Mouse (Mus musculus) brain, embryonic 18.5 days (tissue): ENCODE results near the gene Ovol3.
A peak's percentile ranks its signal among the peaks of the same experiment; 100 is the strongest.
"Not testable (repeated sequence)": the region's sequence is repeated elsewhere in the genome, so short reads cannot be mapped to it uniquely, and the experiment has no call there.

ENCODE experiments used
- DNase-seq: peaks from one replicate; pipeline ENCODE4 v3.0.0-alpha.2; 2012; ENCODE audit warnings: low read depth, low spot score

Gene Ovol3

GRCm38 (mm10) chr7:30224206-30224605 lies 11.3 kb downstream of the Ovol3 start:
- DNase-seq = no peak

DNA sequence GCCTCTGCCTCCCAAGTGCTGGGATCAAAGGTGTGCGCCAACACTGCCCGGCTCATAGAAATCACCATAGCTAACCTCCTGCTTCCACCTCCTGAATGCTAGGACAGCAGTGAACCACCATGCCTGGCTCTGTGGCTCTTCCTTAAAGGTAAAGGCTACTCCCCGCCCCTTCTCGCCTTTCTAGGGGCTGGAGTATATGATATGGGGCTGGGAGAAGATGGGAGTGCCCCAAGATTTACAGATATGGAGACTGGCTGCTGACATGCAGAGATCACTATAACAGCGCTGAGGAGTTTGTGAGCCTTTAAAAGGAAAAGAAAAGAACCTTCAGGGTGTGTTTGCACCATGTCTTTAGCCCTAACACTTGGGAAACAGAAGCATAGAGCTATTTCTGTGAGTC lies 13.3 kb downstream of the Ovol3 start:
- no peak for DNase-seq

- DNase-seq = no peak
Measured at GRCm38 (mm10) chr7:30221433-30221832, 14.1 kb downstream of the Ovol3 start.

GRCm38 (mm10) chr7:30220008-30220356 lies 15.5 kb downstream of the Ovol3 start:
- no peak for DNase-seq

DNA sequence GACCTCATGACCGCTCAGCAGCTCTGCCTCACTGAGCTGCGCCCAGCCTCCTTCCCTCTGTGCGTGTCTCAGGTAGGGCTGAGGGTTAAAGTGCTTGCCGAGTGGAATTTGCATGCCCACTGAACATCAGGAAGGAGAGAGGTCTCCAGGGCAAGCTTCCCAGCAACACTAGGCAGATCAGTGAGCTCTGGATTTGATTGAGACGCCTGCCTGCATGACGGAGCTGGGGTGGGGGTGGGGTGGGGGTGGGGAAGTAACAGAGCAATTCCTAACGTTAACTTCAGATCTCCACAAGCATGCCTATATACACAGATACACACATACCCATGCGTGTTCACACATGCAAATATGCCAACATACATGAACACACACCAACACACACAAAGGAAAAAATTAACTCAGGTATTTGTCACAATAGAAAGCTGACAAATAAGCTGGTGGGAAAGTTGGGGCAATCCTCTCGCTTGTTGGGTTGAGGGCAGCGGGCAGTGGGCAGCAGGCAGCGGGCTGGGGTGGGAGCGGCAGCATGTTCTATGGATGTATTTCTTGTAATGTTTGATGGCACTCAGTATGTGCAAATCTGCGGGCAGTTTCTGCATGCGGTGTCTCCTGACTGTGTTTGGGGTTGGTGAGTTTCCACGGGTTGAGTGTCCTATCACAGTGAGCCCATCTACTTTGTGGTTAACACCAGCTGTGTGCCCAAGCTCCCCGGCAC lies 16.1 kb downstream of the Ovol3 start:
- no peak for DNase-seq

DNA sequence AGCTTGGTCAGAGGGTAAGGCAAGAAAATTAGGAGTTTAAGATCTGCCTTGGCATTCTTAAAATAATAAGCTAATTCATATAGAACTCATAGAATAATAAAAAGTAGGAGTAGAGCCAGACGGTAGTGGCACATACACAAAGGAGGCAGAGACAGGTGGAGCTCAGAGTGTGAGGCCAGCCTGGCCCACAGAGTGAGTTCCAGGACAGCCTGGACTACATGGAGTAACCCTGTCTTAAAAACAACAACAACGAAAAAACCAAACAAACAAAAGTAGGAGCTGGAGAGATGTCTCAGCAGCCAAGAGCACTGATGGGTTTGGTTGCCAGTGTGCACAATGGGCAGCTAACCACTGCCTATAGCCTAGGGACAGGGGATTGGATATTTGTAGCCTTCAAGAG lies 18.2 kb downstream of the Ovol3 start:
- DNase-seq = no peak

- DNase-seq = peak; percentile 82
Measured at GRCm38 (mm10) chr7:30216723-30217151, 18.8 kb downstream of the Ovol3 start.

DNA sequence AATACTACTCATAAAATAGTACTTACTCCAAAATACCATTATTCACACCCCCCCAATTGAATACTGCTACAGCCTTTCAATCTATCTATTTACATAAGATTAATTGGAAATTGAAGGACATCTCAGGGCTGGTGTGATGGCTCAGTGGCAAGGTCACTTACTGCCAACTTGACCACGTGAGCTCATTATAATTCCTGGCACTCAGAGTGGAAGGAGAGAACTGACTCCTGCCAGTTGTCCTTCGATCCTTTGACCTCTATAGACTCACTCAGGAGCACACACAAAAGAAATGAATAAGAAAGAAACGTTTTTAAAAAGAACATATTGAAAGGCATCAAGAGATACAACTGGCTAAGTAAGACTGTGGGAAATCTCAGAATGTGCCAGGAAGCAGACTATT lies 19.6 kb downstream of the Ovol3 start:
- no peak for DNase-seq

DNA sequence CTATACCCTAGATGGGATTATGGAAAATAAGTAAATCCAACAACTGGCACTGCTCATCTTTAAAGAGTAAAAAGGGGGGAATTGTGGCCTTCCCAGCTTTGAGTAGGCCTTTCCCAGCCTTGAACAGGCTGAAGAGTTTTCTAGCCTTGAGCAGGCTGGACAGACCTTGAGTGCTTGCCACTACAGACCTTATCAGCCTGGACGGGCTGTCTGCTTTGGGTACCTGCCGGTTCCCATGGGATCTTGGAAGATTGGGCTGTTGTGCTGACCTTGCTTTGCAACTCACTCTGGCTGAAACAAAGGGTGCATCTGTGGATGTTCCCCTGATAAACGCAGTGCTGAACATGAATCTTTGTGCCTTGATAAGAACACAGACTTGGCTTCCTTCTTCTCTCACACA lies 21.6 kb downstream of the Ovol3 start:
- no peak for DNase-seq

DNA sequence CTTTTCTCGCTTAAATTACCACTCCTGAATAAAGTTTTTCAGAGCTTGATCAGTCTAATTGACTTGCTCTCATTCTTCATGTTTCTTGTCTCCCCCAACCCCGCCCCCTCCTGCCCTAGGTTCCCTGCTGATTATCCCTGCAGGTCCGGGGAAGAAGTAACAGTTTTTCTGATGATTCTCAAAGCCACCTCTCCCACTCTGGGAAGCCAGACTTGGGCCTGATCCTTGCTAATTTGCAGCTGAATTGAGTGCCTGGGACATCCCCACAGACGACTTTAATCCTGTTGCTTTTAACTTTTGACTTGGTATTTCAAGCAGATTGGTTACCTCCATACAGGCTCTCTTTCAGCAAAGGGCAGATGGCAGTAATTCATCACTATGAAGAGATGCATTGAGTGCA lies 24.5 kb downstream of the Ovol3 start:
- DNase-seq = no peak

DNA sequence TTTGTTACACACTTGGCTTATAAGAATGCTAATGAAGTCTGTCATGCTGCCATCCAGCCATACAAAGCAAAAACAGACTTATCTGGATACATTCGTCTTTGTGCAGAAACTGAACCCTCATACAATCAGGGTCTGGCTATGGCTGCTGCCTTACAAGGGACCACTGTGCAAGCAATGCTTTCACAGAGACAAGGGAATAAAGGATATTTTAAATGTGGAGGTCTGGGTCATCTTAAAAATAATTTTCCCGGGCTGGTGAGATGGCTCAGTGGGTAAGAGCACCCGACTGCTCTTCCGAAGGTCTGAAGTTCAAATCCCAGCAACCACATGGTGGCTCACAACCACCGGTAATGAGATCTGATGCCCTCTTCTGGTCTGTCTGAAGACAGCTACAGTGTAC lies 29.2 kb downstream of the Ovol3 start:
- DNase-seq = not testable (repeated sequence)

GRCm38 (mm10) chr7:30205383-30205782 lies 30.1 kb downstream of the Ovol3 start:
- no peak for DNase-seq

- no peak for DNase-seq
Measured at GRCm38 (mm10) chr7:30204380-30204779, 31.1 kb downstream of the Ovol3 start.

- DNase-seq = no peak
Measured at GRCm38 (mm10) chr7:30202895-30203690, 32.4 kb downstream of the Ovol3 start.

DNA sequence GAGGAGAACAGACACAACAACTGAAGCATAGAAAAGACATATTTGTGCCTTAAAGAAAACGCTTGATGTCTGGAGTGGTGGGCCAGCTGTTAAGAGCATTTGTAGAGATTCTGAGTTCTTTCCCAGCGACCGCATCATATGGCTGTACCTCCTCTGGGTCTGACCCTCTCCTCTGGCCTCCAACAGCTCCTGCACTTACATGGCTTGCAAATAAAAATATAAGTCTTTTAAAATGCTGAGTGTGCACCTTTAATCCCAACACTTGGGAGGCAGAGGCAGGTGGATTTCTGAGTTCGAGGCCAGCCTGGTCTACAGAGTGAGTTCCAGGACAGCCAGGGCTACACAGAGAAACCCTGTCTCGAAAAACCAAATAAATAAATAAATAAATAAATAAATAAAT lies 34.9 kb downstream of the Ovol3 start:
- DNase-seq = not testable (repeated sequence)

DNA sequence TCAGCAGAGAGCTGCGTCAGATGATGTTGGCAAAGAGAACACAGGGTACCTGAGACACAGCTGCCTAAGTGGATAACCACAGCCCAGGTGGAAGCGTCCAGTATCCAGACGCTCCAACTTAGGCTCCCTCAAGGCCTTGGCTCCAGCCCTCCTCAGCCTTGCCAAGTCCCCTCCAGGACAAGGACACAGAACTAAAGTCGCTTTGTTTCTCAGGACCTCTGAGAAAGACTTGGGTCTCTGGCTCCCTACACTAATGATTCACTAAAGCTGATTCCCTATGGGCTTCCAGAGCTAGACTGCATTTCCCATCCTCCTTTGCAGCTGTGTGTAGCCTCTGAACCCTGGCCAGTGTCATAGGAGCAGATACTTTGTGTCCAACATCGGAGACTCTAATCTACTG lies 35.3 kb downstream of the Ovol3 start:
- no peak for DNase-seq

DNA sequence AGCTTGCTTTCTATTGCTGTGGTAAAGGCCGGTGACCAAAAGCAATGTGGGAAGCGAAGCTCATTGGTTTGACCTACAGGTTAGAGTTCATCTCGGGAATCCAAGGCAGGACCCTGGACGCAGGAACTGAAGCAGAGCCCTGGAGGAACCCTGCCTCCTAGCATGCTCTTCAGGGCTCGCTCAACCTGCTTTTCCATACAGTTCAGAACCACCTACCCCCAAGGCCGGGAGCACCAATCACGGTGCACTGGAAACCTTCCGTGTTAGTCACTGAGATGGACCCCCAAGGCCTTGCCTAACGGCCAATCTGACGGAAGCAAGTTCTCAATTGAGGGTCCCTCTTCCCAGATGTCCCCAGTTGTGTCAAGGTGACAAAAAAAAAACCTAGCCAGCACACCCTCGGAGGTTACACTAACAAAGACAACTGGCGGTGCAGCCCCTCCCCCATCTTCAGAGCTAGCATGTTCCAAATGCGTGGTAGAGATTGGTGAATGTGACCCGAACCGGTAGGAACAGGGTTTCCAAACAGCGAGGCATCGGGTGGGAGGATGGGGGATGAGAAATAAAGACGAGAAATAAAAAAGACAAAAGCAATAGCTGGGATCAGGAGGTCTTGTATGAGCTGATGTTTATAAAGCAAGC lies 35.9 kb downstream of the Ovol3 start:
- no peak for DNase-seq

- no peak for DNase-seq
Measured at GRCm38 (mm10) chr7:30198481-30198971, 37.0 kb downstream of the Ovol3 start, which contains the start of gene Capns1. Gene Capns1 (minus strand): TSS chr7:30198811.

DNA sequence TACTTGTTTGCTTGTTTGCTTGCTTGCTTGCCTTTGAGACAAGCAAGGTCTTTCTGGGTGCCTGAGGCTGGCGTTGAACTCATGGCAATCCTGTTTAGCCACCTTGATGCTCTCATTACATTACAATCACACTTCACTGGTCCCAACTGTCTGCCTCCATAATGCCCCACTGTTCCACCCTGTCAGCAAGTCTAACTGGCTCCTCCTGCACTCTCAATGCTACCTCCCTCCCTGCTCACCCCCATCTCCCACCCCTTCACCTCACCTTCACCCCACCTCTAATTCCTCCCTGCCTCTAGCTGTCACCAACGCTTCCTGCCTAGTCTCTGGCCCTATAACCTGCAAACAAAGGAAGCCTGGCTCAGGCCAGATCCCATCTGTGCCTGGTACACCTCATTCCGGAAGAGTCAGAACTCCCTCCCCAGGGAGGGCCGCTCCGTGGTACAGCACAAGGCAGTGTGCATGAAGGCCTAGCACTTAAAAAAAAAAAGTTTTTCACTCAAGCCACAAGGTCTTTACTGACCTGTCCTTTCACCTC lies 37.9 kb downstream of the Ovol3 start:
- no peak for DNase-seq

- DNase-seq = no peak
Measured at GRCm38 (mm10) chr7:30196171-30196570, 39.4 kb downstream of the Ovol3 start.

GRCm38 (mm10) chr7:30195461-30195860 lies 40.1 kb downstream of the Ovol3 start:
- DNase-seq = no peak

GRCm38 (mm10) chr7:30194884-30195283 lies 40.6 kb downstream of the Ovol3 start:
- DNase-seq = peak; percentile 80
